Mouse (Mus musculus) common myeloid progenitor, adult 5-6 weeks (primary cell): Measurements from ENCODE around the gene Sgcg. TPM values are rescaled to one million over a fixed set of nuclear protein-coding genes. Genes with fewer than 3 reads are reported as not detected.

Source experiments
- ATAC-seq: replicated peaks from 2 replicates; pipeline ENCODE4 v1.8.0; 2016; ENCODE audit warnings: low read depth, mild to moderate bottlenecking, moderate TSS enrichment, inconsistent platforms; ENCODE audit not compliant: poor library complexity, severe bottlenecking
- total RNA-seq: library from RNA; stranded (forward); fragments of 200-1000, 187-1606 nt; gene quantifications from 2 replicates; pipeline ENCODE4 v1.2.3, GENCODE M21; 2017

Gene Sgcg
- total RNA-seq, 1 experiment from 2014 or later = 0.14 TPM

DNA sequence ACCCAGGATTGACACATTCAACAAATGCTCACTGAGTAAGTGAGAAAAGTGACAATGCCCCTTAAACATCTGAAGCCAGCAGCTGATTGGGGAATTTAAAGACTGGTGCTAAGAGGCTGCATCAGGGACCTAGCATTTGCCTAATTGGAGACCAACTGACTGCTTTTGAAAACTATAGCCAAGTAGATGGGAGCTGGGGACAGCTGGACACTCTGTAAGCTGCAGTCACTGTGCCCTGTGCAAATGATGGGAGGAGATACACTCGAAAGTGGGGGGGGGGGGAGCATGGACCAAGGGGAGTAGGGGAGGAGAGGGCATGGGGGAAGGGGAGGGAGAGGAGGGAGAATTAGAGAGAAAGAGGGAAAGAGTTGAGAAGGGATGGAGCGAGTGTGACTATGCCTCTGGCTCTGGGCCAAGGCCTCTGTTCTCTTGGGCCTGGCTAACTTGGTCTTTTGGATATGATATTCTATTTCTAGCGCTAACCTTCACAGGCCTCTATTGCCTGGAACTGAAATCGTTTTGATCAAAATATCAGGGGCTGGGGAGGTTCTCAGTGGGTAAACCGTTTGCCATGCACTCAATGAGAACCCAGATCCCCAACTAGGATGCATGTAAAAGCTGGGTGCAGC lies 22.3 kb downstream of the Sgcg start:
- no peak for ATAC-seq

GRCm38 (mm10) chr14:61232016-61232568 lies 26.2 kb downstream of the Sgcg start:
- no peak for ATAC-seq

DNA sequence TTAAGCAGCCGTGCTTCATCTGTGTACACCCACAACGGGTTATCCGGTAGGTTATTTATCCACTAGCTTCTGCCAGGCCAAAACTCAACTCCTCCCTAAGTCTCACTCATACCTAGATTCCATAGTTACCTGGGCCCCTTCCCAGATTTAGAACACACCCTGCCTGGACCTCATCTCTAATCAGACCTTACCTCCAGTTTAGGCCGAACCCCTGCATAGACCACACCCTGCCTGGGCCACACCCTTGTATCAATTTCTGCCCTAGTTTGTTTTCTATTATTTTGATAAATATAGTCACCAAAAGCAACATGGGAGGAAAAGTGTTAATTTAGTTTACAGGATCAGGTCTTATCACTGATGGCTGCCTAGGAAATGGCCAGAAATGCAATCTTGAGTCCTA lies 28.1 kb downstream of the Sgcg start:
- ATAC-seq = no peak

- ATAC-seq = peak; percentile 93
These were observed 28.5 kb downstream of the Sgcg start for GRCm38 (mm10) chr14:61229763-61230162.

DNA sequence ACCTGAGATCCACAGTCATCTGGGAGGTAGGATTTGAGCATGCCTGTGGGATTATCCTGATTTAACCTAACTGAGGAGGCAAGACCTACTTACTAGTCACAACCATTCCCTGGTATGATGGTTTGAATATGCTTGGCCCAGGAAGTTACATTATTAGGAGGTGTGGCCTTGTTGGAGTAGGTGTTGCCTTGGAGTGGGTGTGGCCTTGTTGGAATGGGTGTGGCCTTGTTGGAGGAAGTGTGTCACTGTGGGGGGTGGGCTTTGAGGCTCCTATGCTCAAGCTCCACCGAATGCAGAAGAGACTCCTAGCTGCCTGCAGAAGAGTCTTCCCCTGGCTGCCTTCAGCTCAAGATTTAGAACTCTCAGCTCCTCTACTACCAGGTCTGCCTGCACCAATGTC lies 32.1 kb downstream of the Sgcg start:
- ATAC-seq = no peak

- no peak for ATAC-seq
These were observed 33.8 kb downstream of the Sgcg start for GRCm38 (mm10) chr14:61224387-61225077.

DNA sequence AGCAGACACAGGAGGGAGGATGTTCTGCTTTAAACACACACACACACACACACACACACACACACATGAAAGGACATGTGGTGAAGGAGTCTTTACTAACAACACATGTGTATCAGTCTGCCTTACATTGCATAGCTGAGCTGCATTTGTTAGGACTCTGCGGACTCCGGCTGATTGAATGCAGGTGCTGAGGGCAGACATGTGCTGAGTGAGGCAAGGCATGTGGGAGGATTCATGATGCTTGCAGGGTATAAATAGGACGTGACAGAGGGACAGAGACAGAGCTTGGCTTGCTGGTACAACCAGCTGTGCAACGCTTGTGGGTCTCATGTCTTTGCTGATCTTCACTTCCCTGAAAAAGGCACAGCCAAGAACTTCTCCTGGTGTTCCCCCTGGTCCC lies 34.5 kb downstream of the Sgcg start:
- no peak for ATAC-seq

DNA sequence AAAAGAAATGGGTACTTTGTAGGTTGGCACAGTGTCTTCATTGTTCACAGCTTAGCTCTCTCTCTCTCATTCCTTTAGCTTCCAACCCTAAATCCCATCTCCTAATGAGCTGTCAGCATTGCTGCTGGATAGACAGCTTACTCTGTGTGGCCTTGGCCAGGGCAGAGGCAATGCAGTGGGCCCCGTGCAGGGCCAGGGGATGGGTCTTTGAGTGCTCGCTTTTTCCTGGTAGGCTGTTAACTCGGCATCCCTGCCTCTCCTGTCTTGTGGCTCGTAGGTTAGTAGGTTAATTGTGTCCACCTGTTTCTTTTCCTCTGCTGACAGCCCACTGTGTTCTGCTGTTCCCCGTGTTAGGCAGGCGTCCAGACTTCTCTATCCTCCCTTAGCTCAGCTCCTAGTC lies 35.8 kb downstream of the Sgcg start:
- ATAC-seq = no peak

DNA sequence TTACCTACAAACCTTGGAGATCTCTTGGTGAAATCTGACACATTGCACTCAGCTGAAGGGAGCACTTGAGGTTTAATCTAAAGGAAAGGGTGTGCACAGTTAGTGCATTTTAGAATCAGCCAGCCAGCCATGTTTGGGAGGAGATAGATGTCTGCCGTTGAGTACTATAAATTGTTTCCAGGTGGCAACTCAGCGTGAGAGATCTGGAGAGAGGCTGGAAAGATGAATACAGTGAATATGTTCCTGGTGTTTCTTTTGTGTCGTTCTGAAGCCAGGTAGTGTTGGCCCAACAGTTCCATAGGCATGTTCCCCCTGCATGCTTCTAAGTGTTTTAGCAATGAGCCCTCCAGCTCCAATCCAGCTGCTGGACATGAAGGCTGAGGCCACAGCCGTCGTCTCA lies 37.1 kb downstream of the Sgcg start:
- ATAC-seq = no peak

DNA sequence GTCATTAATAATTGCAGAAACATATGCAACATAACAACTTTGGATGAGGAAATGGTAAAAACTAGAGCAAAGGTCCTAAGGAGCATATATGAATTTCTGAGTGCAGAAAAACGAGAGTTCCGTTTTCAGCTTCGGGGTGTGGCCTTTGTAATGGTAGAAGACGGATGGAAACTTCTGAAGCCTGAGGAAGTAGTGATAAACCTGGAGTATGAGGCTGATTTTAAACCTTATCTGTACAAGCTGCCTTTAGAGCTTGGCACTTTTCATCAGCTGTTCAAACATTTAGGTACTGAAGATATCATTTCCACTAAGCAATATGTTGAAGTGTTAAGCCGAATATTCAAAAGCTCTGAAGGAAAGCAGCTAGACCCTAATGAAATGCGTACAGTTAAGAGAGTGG lies 46.5 kb downstream of the Sgcg start:
- no peak for ATAC-seq

- no peak for ATAC-seq
These were observed 48.2 kb downstream of the Sgcg start for GRCm38 (mm10) chr14:61210111-61210510.

- ATAC-seq = no peak
These were observed 63.9 kb downstream of the Sgcg start for GRCm38 (mm10) chr14:61194416-61194815.

GRCm38 (mm10) chr14:61192326-61192725 lies 66.0 kb downstream of the Sgcg start:
- no peak for ATAC-seq

DNA sequence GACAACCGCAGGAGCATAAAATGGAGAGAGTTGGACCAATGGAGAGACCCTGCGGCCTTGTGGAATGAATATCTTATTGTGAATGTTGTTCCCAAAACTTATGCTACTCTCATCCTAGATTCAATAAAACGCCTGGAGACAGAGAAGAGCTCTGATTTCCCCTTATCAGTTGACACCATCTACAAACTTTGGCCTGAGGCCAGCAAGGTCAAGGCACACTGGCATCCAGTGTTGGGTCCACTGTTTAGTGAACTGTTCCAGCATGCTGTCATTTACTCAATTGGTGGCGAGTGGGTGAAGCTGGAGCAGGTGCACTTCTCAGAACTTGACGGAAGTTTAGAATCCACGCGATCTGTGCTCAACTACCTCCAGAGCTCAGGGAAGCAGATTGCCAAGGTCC lies 66.4 kb downstream of the Sgcg start:
- no peak for ATAC-seq

GRCm38 (mm10) chr14:61173229-61173628 lies 85.1 kb downstream of the Sgcg start:
- ATAC-seq = peak; percentile 54

DNA sequence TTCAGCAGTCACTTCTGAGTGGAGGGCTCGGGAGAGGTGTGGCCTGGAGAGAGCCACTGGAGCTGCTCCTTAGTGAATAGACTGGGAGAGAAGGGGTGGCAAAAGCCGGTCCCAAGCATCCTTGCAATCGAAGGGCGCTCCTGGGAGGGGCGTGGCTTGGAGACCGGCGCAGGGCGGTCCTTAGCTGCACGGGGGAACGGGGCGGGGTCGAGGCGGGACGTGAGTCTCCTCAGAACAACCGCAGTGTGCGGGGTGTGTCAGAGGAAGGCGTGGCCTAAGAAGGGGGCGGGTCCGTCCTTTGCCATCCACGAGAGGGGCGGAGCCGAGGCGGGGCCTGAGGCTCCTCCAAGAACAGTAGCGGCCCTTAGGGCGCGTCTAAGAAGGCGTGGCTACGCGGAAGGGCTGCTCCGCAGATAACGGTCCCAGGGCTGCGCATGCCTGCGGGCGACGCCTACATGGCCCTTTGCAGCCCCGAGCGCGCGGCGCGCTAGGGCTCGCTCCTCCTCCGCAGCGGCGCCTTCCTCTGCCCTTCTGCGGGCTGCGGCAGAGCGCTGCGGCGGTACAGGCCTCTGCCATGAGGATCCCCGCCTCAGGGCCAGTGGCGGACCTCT lies 85.6 kb downstream of the Sgcg start:
- ATAC-seq = peak; percentile 90

DNA sequence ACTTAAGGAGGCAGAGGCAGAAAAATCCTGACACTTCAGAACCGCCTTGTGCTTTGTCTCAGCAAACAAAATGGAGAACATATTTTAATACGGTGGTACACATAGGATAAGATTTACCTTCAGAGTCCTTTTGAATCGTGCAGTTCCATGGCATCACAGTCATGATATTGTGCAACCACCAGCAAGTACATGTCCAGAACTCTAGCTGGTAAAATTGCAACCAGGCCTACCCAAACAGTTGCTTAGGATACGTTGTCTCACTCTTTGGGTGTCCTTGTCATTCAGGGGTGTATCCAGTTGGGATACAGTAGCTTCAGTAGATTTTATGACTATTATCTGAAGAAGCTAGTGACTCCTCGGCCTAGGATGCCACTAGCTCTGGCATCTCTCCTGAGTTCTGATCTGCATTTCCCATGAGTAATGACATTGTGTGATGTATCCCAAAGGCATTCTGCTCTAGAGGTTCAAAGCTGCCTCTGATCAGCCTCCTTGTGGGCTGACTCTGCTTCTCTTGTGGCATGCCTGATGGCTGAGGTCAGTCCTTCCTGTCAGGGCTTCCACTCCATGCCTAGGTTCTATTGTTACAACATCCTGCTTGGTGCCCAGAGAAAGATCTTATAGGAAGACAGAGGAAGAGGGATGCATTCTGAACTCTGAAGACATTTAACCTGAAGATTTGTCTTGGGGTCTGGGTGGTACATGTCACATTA lies 86.9 kb downstream of the Sgcg start:
- no peak for ATAC-seq
